Mouse (Mus musculus): ENCODE results near the gene Dnaja2. TPM values are rescaled to one million over a fixed set of nuclear protein-coding genes. Genes with fewer than 3 reads are reported as not detected.

The Dnaja2 gene
- total RNA-seq, 2 experiments from 2014 or later = 155 to 193 TPM

DNA sequence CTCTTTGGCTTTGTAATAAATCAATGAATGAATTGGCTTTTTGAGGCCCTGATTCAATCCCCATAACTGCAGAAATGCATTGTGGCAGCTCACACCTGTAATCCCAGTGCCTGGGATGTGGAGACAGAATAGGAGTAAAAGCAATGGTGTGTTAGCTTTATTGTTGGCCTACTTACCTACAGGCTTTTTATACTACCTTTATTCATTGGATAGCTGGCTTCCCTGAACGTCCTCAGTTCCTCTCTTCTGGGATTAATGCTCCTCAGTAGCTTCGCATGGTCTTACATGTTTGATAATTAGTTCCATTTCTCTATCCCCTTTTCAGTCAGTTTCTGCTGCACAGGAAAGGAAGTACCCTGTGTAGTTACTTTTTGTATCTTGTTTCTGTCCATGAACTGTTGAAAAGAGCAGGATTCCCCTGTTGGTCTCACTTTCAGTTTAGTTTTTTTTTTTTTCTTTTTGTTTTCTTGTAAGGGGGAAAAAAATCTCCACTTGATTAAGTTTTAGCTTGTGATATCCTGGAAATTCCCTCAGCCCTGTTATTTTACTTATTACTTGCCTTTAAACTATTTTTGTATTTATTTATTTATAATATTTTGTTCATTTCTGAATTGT, 1.9 kb upstream of the Dnaja2 start:
- DNase-seq (ENCODE audit: low spot score in 2 of 2) = no peak

DNA sequence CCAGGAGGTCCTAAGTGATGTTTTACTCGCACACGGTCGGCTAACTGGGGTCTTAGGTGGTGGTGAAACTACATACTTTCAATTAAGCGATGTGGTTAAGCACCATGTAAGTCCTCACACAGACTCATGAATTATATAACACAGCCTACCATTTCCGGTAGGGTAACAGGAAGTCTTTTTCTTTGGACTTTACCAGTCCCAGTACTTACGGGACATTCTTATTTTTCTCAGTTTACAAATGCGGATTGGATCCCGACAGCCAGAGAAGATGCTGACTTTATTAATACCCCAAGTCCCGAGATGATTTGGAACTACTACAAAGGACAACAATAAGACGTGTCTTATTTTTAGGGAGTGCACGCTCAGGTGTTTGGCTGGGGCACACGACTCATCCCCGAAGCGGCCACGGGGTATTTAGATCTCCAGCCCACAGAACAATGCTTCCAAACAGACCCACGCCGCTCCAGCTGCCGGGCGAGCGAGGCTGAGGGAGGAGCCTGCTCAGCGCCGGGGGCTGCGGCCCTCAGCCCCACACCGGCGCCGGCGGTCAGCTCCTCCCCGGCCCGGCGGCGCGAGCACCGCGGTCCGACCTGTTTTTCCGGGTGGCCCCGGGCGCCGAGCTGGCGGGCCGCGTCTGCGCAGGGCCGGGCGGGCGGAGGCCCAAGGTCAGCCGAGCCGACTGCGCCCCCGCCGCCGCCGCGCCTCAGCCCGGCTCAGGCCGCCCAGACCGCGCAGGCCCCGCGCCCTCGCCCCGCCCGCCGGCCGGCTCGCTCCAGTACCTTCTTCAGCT, 558 bp downstream of the Dnaja2 start:
- no peak for DNase-seq (ENCODE audit: low spot score in 2 of 2)

DNA sequence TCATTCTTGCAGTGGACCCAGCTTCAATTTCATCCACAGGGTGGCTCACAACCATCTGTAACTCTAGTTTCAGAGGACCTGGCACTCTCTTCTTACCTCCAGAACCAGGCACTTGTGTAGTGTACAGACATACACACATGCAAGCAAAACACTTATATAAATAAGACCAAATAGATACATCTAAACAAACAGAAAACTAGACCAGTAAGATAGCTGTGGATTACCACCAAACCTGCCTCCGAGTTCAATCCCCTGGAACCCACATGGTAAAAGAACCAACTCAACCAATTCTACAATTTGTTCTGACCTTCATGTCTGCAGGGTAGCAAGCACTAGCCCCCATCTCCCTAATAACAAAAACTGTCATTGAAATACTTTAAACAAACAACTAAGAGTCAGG, 3.2 kb downstream of the Dnaja2 start:
- DNase-seq (ENCODE audit: low spot score in 2 of 2) = no peak

DNA sequence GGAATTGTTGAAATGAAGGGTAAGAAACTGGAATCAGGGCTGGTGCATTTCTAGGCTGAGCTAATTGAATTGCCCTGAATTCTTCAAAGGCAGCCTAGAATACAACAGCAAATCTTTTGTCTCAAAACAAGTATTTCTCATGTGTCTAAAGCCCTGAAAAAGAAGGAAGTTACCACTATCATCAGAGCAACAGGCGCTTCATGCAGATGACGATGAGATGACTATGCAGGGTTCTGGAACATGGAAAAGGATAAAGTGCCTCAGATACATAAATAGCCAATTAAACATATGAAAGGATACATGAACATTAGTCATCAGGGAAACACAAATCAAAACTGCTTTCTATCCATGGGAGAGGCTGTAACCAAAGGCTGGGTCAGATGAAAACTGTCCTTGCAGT, 18.8 kb downstream of the Dnaja2 start:
- no peak for DNase-seq (ENCODE audit: low spot score in 2 of 2)

DNA sequence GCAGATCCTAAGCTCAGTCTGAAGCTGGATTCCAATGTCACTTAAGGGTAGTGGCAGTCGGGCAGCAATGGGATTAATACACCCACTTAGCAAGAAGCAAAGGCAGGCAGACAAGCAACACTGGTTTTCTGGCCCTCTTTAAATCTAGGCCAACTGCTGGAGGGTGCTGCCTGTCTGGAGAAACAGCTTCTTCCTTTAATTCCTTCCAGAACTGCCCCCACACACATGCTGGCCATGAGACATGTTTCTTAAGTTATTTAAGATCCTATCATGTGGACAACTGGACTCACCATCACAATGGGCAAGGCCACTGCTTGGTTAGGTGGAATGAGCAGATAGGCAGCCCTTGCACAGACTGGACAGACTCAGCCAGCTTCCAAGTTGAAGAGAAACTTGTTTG, 21.0 kb downstream of the Dnaja2 start:
- DNase-seq (ENCODE audit: low spot score in 2 of 2) = no peak

DNA sequence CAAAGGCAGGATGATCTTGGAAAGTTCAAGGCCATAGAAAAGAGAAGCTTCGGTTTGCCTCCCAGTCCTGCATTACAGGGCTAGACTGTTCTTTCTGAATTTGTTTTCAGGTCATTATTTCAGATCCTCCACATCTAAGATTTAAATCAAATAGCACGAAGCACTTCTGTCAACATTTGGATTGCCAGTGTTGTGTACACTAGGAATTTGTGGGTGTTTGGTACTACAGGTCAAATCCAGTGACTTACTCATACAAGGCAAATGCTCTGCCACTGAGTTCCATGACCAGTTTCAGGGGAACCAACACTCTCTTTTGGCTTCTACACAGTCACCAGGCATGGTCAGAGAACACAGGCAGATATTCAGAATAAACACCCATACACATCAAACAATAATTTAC, 21.7 kb downstream of the Dnaja2 start:
- no peak for DNase-seq (ENCODE audit: low spot score in 2 of 2)

DNA sequence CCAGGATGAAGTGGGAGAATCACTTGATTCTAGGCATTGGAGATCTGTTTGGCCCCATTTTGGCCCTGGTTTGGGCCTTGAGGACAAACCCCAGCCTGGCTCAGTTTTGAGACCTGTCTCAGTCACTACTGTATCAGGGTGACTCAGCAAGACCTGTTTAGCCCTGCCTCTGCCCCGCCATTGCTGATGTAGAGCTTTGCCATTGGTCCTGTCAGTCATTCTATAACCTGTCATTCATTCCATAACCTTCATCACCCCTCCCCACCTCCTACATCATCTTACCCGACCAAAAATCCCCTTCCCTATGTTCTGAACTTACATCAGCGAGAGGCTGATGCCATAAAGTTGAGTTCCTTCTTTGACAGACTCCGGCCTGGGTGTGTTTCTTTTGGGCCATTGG, 22.3 kb downstream of the Dnaja2 start:
- DNase-seq (ENCODE audit: low spot score in 2 of 2) = no peak

DNA sequence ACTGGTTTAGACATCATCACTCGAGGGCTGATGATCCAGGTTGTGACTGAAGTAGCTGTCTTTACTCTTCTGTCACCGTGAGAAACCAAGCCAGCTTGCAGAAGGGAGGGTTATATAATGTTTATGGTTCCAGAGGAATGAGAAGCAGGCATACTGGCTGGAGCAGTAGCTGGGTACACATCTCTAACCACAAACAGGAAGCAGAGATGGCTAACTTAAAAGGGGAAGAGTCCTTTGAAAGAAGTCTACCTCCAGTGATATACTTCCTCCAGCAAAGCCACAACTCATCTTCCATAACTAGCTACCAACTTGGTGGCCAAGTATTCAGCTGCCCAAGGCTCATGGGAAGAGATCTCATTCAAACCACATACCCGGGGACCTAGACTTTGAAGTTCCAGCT, 23.7 kb downstream of the Dnaja2 start:
- no peak for DNase-seq (ENCODE audit: low spot score in 2 of 2)

DNA sequence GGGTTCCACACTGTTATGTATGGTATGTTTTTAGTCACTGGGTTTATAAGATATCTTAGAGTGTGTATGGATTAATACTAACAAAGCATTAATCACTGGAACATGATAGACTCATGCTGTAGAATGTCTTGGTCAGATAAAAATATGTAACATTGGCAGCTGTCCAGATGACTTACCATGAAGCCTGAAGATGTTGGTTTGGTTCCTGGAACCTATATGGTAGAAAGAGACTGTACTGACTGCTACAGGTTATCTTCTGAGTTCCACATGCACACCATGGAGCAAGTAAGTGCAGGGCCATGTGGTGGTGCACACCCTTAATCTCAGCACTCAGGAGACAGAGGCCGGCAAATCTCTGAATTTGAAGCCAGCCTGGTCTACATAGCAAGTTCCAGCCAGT, 24.4 kb downstream of the Dnaja2 start:
- no peak for DNase-seq (ENCODE audit: low spot score in 2 of 2)

DNA sequence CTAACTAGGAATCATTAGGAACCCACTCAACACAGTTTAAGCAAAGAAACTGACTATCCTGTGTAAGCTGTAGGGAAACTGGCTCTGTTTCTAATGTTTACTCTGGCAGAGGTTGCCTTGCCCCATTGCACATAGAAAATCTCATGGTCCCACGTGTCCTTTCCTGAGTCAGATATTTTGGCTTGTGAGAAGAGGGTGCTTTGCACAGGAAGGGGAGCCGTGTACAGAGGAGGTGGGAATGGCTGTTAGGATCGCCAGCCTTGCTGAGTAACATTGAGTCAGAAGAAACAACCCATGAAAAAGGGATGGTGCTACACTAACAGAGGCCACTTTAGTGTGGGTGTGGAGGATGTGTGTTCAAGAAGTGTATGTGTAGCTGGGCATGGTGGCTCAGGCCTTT, 26.2 kb downstream of the Dnaja2 start:
- no peak for DNase-seq (ENCODE audit: low spot score in 2 of 2)

DNA sequence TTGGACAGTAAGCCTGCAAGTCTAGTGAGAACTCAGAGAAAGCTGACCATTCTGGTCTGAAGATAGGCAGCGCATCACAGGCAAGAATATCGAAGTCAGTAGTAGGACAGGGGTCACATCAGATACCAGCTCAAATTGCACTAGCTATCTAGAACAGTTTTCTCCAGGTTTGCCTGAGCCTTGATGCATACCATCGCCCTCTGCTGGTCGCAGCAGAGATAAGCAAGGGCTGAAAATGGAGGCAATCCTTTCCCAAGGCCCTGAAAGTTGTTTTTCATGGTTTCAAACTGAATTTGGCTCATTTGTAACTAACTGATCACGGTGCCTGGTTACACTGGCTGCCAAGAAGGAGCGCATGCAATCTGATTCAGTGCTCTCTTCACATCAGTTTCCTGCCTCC, 29.0 kb downstream of the Dnaja2 start:
- DNase-seq (ENCODE audit: low spot score in 2 of 2) = peak; percentile 50 to 65

DNA sequence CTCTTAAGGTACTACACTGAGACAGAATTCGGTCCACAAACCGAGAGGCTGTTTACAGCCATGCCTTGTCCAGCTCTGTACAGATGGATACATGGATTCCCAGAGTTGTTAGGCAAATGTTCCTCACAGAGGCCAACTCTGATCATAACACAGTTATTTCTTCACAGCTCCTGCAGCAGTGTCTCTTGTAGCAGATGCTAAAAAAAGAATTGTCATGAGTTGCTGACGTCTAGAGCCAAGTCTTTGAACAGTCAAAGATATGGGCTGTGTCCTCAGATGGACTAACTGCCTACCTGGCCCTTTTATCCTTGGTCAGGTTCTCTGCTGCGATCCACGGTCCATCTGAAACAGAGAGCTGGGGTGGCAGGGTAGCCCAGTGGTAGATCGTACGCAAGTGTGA, 31.1 kb downstream of the Dnaja2 start:
- no peak for DNase-seq (ENCODE audit: low spot score in 2 of 2)

DNA sequence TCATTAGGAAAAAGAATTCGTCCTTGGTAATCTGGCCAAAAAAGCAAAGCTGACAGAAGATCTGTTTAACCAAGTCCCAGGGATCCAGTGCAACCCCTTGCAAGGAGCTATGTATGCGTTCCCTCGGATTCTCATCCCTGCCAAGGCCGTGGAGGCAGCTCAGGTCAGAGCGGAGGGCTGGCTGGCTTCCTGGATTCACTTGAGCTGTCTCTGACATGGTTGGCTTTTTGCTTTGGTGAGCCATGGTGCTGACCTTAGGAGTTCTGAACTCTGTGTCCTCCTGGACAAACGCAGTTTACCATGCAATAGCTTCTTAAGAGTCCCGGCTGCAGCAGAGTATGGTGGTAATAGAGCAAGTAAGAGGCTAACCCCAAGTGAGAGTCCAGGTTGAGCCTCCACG, 33.8 kb downstream of the Dnaja2 start:
- DNase-seq (ENCODE audit: low spot score in 2 of 2) = no peak

DNA sequence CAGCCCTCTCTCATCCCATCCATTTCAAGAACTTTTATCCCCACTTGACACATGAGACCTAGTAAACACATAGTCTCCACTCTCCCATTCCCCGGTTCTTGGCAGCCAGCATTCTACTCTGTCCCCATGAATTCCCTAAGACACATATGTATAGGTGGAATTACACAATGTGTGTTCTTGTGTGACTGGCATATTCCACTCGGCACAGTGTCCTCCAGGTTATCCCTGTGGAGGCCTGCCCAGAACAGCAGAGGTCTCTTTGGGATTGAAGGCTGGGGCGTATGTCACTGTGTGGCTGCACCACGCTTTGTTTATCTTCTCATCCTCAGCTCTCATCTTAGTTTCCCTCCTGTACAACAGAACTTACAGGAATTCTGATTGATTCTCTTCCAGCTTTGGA, 34.6 kb downstream of the Dnaja2 start:
- DNase-seq (ENCODE audit: low spot score in 2 of 2) = no peak

DNA sequence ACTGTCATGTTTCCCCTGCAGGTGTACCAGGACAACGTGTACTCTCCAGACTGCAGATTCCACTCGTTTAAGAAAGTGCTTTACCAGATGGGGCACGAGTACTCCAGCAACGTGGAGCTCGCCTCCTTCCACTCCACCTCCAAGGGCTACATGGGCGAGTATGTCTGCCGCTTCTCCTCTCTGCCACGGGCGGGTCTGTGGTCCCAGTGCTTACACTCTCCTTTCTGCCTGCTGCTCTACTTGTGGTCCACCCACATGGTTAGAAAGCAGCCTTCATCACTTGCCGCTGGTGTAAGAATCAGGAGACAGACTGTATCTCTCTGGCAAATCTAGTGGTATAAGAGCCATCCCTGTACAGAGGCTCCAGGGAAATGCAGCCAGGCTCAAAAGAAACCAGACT, 37.2 kb downstream of the Dnaja2 start:
- no peak for DNase-seq (ENCODE audit: low spot score in 2 of 2)

DNA sequence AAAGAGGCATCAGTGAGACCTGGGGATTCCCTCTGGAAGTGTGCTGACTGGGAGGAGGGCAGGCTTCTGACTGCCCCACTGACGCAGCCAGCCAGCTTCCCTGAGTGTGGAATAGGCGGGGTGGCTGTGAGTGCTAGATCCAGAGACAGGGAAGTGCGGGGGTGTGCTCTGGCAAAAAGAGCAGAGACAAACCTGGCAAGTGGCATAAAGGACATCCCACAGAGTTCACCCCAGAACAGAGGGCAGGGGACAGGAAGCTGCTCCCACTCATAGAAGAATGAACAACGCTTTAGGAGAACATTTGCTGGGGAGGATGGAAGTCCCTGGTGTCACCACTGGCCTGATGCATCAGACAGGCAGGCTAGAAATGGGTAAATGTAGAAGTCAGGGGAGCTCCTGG, 37.8 kb downstream of the Dnaja2 start:
- no peak for DNase-seq (ENCODE audit: low spot score in 2 of 2)

DNA sequence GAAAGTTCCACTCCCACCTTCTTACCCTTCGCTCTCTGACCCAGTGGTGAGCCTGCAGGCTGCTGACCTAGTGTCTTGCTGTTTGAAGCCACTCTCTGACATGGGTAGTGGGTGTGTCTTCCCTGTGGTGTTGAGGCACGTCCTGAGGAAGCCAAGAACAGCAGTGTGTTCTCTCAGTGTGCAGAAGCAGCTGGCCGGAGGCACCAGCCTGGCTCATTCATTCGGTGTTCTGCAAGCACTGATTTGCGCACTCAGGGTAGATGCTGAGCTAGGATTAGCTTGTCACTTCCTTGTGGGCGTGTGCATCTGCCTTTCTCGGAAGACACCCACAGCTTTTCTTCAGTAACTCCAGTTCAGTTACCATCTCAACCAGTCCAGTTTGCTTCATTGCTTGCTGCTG, 39.8 kb downstream of the Dnaja2 start:
- DNase-seq (ENCODE audit: low spot score in 2 of 2) = no peak

DNA sequence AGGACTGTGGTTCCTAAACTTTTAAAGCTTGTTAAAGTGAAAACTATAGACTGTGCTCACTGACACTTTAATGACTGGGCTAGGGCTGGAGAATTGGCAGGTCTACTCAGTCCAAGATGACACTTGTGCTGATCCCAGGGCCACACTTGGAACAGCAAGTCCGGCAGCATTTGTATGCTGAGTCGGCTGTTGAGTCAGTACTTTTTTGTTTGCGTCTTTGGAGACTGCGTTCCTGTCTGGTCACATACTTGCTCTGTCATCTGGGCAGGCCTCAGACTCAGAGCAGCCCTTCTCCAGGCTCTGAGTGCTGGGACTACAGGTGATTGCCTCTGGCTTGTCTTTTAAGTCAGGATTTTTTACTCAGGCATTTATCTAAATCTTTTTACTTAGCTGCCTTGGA, 41.9 kb downstream of the Dnaja2 start:
- DNase-seq (ENCODE audit: low spot score in 2 of 2) = no peak

DNA sequence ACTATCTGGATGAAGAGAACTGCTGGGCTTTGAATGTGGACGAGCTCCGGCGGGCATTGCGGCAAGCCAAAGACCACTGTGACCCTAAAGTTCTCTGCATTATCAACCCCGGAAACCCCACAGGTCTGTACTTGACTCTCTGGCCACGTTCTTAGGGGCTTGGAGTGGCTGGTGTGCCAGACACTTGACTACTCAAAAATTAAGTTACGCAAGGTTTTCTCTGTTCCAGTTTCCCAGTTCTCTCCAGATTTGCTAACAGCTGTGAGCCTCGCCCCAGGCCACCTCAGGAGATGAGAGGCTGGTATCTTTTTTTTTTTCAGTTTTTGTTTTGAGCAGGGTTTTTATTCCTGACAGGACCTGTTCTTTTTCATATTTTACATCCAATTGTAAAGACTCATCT, 42.9 kb downstream of the Dnaja2 start:
- no peak for DNase-seq (ENCODE audit: low spot score in 2 of 2)

DNA sequence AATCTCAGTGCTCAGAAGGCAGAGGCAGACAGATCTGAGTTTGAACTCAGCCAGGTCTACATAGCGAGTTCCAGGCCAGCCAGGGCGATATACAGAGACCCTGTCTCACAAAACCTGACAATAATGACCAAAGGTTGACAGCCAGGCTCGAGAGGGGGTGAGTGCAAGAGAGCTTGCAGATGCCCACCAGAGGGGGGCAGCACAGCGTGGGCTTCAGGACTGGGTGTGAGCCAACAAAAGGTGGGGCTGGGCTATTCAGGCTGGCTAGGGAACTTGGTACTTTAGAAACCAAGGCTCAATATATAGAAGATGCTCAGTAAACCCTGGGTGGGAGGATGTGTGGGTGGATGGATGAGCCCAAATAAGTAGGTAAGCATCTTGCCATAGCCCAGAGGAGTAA, 46.5 kb downstream of the Dnaja2 start:
- no peak for DNase-seq (ENCODE audit: low spot score in 2 of 2)

DNA sequence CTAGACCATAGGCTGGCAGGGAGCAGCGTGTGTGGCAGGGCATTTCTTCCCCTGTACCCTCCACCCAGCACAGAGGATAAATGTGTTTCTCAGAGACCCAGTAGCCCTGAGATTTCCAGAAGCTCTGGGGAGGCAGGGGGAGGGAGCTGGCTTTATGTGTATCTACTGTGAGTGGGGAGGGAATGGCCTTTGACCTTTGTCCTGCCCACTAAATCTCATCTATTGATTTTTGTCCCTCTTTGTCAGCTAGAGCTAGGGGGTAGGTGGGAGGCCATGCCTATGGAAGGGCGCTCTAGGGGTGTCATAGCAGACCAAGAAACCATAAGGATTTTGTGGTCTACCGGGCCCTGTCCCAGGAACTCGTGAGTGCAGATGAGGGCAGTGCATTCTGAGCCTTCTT, 48.5 kb downstream of the Dnaja2 start:
- no peak for DNase-seq (ENCODE audit: low spot score in 2 of 2)

DNA sequence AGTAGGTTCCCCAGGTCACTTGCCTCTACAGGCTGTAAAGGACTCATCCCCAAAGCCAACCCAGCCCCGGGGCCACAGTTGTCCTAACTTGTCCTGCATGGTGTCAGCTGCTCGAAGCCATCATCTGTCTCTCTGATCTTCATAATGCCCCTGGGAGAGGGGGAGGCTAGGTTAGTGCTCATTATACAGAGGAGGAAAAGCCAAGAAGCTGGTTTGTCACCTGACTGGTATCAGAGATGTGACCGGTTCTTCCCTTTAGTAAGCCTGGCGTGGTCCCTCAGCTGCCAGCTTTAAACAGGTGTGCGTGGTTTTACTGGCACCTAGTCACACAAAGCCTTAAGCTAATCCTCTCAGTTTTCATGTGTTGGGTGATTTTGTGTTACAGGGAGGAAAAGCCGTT, 50.4 kb downstream of the Dnaja2 start:
- DNase-seq (ENCODE audit: low spot score in 2 of 2) = no peak

DNA sequence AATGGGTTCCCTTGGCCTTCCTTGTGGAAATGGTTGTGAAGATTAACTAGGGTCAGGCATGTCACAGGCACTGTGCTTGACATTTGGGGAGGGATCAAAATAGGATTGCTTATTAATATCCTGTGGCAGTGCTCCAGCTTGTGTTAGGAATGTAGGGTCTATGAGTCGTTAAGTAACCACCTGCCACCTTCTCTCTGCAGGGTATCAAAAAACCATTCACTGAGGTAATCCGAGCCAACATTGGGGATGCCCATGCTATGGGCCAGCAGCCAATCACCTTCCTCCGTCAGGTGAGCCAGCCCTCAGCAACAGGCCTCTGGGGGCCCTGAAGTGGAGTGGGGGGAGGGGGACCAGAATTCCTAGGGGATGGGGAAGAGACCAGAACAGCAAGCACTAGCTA, 52.1 kb downstream of the Dnaja2 start:
- no peak for DNase-seq (ENCODE audit: low spot score in 2 of 2)

All from adrenal gland, adult 18-20 months (tissue).